Mouse (Mus musculus) thymus, adult 2 months (tissue): ENCODE results near the gene Smg9. TPM values are rescaled to one million over a fixed set of nuclear protein-coding genes. Genes with fewer than 3 reads are reported as not detected.
A peak's percentile ranks its signal among the peaks of the same experiment; 100 is the strongest.

Source experiments
- DNase-seq: peaks from one replicate; pipeline ENCODE4 v3.0.0; 2021
- H3K27ac ChIP-seq: fragments of 200-500 bp; 2 replicates; pipeline ENCODE4 v1.5.1; 2012; ENCODE audit warnings: low read length, control low read depth; ENCODE audit not compliant: control insufficient read depth, insufficient read depth
- H3K27me3 ChIP-seq: fragments of 200-500 bp; 2 replicates; pipeline ENCODE4 v1.6.1; 2012; ENCODE audit warnings: mild to moderate bottlenecking, low read length, moderate library complexity, mixed read lengths; ENCODE audit not compliant: control insufficient read depth, insufficient read depth
- H3K36me3 ChIP-seq: fragments of 200-500 bp; 2 replicates; pipeline ENCODE4 v1.6.1; 2012; ENCODE audit warnings: mild to moderate bottlenecking, low read length, moderate library complexity; ENCODE audit not compliant: control insufficient read depth, insufficient read depth
- H3K4me1 ChIP-seq: fragments of 200-500 bp; replicated peaks from 2 replicates; pipeline ENCODE4 v1.6.1; 2012; ENCODE audit warnings: low read length; ENCODE audit not compliant: control insufficient read depth, insufficient read depth
- H3K4me3 ChIP-seq: fragments of 200-500 bp; 2 replicates; pipeline ENCODE4 v1.5.1; 2012; ENCODE audit warnings: mild to moderate bottlenecking, low read length, control low read depth, moderate library complexity; ENCODE audit not compliant: control insufficient read depth, insufficient read depth
- CTCF ChIP-seq: fragments of 200-500 bp; IDR thresholded peaks from 2 replicates; pipeline ENCODE4 v1.5.1; 2012; ENCODE audit warnings: mild to moderate bottlenecking, control low read depth, low read length, moderate library complexity, borderline replicate concordance; ENCODE audit not compliant: control insufficient read depth, poor library complexity, insufficient read depth; ENCODE audit errors: extremely low read depth
- POLR2A ChIP-seq: fragments of 200-500 bp; IDR thresholded peaks from 2 replicates; pipeline ENCODE4 v1.6.1; 2012; ENCODE audit warnings: mild to moderate bottlenecking, low read length, control low read depth, moderate library complexity; ENCODE audit not compliant: control insufficient read depth, poor library complexity, insufficient read depth; ENCODE audit errors: extremely low read depth
- WGBS: fragments of 180-500 bp; shearing (Covaris S2); methylation state at CpG from one replicate; pipeline ENCODE4 v1.1.7; 2018; 5-methylcytosine and 5-hydroxymethylcytosine counted together
- polyA plus RNA-seq: library from polyadenylated mRNA; depleted of rRNA; stranded (reverse); fragments of >200 nt; gene quantifications from 2 replicates; pipeline ENCODE4 v1.2.3, GENCODE M21; 2012

Smg9 gene
- polyA plus RNA-seq, 1 experiment = 168 TPM

GRCm38 (mm10) chr7:24450585-24451017 is 51.2 kb downstream of the Smg9 start:
- 9% methylated on average over 9 of the region's 9 CpGs for WGBS
- peaks cover 50% of the 10 kb centered on the region for H3K4me1 ChIP-seq

GRCm38 (mm10) chr7:24451855-24452311 is 52.5 kb downstream of the Smg9 start, which contains the start of gene Irgc1:
TSS of gene Irgc1 (minus strand) at chr7:24452297.
- no peak for DNase-seq
- no peak within 1 kb of the TSS for H3K4me3 ChIP-seq
- WGBS = 4% methylated on average over 9 of the region's 9 CpGs
- H3K36me3 ChIP-seq = no peaks in the 10 kb centered on the region
- TF ChIP-seq POLR2A (no peak), CTCF (no peak)
- peaks cover 59% of the 10 kb centered on the region for H3K4me1 ChIP-seq
- peak within 1 kb of the TSS; percentile 2; the same call in 1 of the 2 replicates for H3K27ac ChIP-seq
- H3K27me3 ChIP-seq = no peaks in the 10 kb centered on the region

More at GRCm38 (mm10) chr7:24450585-24451017, 51.2 kb downstream of the Smg9 start:
- H3K27me3 ChIP-seq = no peaks in the 10 kb centered on the region
- peak overlapping the region; percentile 31; the same call in 1 of the 2 replicates for H3K27ac ChIP-seq
- DNase-seq = peak; percentile 35
- H3K4me3 ChIP-seq = no peak overlapping the region
- TF ChIP-seq CTCF (no peak), POLR2A (no peak)
- no peaks in the 10 kb centered on the region for H3K36me3 ChIP-seq

DNA sequence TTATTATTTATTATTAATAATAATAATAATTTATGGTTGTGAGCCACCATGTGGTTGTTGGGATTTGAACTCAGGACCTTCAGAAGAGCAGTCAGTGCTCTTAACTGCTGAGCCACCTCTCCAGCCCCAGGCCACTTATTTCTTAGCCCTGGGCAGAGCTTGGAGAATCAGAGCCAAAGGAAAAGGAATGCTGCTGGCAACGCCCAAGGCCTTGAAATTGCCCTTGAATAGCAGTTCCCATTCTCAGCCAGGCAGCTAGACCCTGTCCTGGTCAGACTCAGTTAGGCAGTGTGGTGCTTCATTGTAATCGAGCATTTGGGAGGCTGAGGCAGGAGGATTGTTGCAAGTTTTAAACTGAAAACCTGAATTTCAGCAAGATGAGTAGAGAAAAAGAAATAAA is 54.8 kb downstream of the Smg9 start:
- Histone ChIP-seq H3K36me3 (no peaks in the 10 kb centered on the region), H3K27ac (no peak overlapping the region), H3K4me3 (no peak overlapping the region), H3K27me3 (no peaks in the 10 kb centered on the region), H3K4me1 (peaks cover 76% of the 10 kb centered on the region)
- no peak for TF ChIP-seq CTCF
- no peak for TF ChIP-seq POLR2A
- 94% methylated on average over 2 of the region's 2 CpGs for WGBS
- DNase-seq = no peak

GRCm38 (mm10) chr7:24455726-24456125 is 56.3 kb downstream of the Smg9 start:
- 55% methylated on average over 5 of the region's 5 CpGs for WGBS

DNA sequence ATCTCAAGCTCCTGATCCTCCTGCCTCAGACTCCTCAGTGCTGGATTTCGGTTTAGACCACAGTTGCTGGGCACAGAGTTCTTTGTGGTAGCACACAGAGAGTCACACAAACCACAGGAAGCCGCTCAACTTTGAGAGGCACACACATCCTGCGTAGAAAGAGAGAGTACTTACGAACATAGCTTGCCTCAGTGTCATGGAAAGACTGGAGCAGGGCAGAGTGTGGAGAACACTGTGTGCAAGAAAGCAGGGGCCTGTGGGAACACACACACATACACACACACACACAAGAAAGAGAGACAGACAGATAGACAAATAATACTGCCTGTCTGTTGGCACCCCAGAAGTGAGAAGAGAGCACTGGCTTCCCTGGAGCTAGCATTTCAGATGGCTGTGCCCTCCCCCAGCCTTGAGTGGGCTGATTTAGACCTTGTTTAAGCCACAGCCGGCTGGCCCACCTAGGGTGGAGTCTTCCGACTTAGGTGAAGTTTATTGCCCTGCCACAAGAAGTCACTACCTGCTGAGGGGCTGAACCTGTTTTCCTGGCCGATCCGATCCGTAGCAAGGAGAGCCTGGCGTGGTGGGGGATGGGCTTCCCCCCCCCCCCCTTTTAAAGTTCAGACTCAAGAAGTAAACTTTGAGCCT is 58.4 kb downstream of the Smg9 start:
- 3% methylated on average over 10 of the region's 10 CpGs for WGBS
- no peaks in the 10 kb centered on the region for H3K36me3 ChIP-seq
- 0 out of 2 replicates have a peak overlapping the region, but pooled peaks have one; percentile 2 for H3K4me3 ChIP-seq
- no peak for TF ChIP-seq CTCF
- TF ChIP-seq POLR2A = no peak
- H3K27me3 ChIP-seq = peaks cover 4% of the 10 kb centered on the region; the same call in 1 of the 2 replicates
- DNase-seq = peak; percentile 75
- H3K4me1 ChIP-seq = peaks cover 70% of the 10 kb centered on the region
- peak overlapping the region; percentile 86 for H3K27ac ChIP-seq

More at GRCm38 (mm10) chr7:24455726-24456125, 56.3 kb downstream of the Smg9 start:
- DNase-seq = no peak
- Histone ChIP-seq H3K4me3 (no peak overlapping the region), H3K36me3 (no peaks in the 10 kb centered on the region), H3K4me1 (peaks cover 75% of the 10 kb centered on the region), H3K27me3 (no peaks in the 10 kb centered on the region), H3K27ac (no peak overlapping the region)
- no peak for TF ChIP-seq POLR2A
- TF ChIP-seq CTCF = no peak

- no peaks in the 10 kb centered on the region for H3K36me3 ChIP-seq
- WGBS = 93% methylated on average over 5 of the region's 5 CpGs
- no peak overlapping the region for H3K27ac ChIP-seq
- no peak for TF ChIP-seq CTCF
- TF ChIP-seq POLR2A = no peak
- no peak for DNase-seq
- H3K27me3 ChIP-seq = peaks cover 5% of the 10 kb centered on the region; the same call in 1 of the 2 replicates
- H3K4me3 ChIP-seq = no peak overlapping the region
- H3K4me1 ChIP-seq = peaks cover 60% of the 10 kb centered on the region
Observed at GRCm38 (mm10) chr7:24459440-24459839, 60.0 kb downstream of the Smg9 start.
